Mouse (Mus musculus): ENCODE results near the gene D630003M21Rik.

DNA sequence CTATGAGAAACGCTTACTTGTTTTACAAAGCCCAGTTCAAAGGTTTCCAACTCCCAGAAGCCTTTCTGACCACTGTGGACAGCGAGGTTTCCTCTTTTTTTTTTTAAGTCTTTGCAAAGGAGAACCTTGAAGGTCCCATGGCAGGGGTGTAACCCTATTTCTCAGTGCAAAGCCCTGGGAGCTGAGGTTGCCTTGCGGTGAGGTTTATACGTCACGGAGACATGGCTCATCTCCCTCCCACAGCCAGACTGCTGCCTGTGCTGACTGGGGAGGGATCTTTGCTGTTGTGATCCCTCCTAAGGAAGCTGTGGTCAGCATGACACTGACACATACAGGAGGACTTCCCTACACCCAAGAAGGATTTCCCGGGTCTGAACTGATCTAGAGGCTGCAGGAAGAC, 96.0 kb downstream of the D630003M21Rik start:
- TF ChIP-seq CTCF (IDR thresholded peaks at IDR 0.05; ENCODE audit: low read depth, low read length) (no peak), GATA1 (IDR thresholded peaks at IDR 0.05; ENCODE audit: borderline replicate concordance, low read length) (no peak), POLR2AphosphoS5 (IDR thresholded peaks at IDR 0.05; ENCODE audit: insufficient replicate concordance, low read depth, low read length) (no peak), GATA2 (IDR thresholded peaks at IDR 0.05; ENCODE audit: borderline replicate concordance, low read depth, low read length) (no peak)

All from G1E (cell line).